Mouse (Mus musculus) urinary bladder, adult 18-20 months (tissue): ENCODE measurements around the gene Ttc39a.

Source experiments
- DNase-seq, 2 experiments: peaks; one replicate each; pipeline ENCODE4 v3.0.0; 2022; ENCODE audit warnings: low spot score in 2 of 2, mixed read lengths in 2 of 2

Ttc39a gene

DNA sequence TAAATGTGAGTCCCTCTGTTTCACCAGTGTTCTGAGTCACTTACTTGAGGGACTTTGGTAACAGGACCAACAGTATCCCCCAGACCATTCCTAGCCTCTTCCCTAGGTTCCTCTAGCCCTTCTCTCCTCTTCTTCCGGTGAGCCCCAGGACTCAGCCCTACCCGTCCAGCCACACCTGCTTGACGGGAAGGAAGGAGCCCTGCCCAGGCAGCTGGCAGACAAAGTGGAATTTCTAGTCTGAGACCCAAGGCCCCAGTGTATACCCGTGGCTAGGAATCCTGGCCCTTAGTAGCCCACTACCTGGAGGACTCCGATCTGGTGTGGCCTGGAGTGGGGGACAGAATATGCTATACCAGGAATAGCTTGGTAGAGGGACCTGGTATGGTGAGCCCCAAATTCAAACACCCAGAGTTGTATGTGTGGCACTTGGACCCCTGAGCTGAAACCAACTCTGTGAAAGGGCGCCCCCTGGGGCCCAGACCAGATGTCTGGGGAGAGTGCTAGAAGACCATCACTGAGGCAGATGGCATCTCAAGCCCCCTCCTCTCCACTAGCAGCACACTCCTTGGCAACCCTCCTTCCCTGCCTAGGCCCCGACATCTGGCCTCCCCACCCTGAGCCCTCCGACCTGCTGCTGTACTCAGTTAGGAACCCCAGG lies 13.8 kb downstream of the Ttc39a start:
- peak in 1 of 2 experiments; percentile 56 for DNase-seq

DNA sequence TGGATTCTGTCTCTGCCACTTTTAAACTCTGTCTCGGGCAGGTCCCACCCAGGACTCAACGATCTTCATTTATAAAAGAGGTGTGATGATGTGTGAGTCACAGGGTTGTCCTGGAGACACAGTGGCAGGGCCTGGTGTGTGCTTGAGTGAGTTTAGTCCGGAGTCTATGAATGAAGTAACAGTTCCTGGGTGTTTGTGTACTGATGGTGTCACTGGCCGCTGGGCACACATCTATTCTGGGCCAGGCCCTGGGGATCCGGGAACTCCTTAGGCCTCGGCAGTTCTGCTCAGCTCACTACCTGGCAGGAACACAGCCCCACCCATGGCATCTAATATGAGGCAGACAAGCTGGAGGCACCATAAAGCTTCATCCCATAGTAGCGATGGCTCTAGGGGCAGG lies 15.2 kb downstream of the Ttc39a start:
- DNase-seq: peak in 1 of 2 experiments; percentile 13

DNA sequence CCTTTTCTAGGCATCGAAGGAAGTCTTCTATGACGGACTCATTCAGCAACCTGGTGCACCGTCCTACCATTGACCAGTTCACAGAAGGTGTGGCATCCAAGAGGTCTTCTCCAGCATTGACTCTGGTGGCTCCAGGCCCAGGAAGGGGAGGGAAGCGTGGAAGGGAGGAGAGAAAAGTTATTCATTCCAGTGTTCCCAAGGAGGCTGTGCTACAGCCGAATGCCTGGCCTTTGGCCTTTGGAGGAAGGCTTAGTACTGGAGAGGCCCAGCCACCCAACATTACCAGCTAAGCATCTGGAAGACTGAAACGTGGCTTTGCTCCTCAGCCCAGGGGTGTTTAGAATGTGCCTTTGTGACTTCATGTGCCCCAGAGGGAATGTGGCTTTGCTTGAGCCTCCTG lies 16.0 kb downstream of the Ttc39a start:
- no peak for DNase-seq

DNA sequence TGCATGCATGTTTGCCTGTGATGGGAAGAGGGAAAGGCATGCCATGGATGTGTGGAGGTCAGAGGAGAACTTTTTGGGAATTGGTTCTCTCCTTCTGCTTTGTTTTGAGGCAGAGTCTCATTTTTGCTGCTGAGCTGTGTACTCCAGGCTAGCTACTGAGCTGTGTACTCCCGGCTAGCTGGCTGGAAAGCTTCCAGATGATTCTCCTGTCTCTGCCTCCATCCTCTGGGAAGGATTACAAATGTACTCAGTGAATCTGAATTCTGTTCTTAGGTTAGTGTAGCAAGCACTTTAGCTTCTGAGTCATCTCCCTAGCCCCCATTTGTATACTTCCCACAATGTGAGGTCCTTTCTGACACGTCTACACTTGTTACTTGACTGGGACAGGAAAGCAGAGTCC lies 17.0 kb downstream of the Ttc39a start:
- DNase-seq: no peak

DNA sequence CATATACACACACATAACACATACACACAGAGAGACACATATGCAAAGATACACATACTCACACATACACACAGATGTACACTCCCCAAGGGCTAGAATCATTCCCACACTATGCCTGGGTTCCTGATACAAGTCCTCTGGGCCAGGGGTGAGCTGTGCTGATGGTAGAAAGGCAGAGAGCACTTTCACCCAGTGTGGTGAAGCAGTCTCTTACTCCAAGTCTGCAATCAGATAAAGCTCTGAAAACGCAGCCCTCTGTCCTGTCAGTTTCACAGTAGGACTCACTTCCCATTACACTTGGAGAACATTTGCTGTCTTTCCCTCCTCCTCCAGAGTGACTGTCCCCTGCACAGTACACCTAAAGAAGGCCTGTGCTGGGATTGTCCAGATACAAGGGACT lies 20.6 kb downstream of the Ttc39a start:
- DNase-seq: no peak

DNA sequence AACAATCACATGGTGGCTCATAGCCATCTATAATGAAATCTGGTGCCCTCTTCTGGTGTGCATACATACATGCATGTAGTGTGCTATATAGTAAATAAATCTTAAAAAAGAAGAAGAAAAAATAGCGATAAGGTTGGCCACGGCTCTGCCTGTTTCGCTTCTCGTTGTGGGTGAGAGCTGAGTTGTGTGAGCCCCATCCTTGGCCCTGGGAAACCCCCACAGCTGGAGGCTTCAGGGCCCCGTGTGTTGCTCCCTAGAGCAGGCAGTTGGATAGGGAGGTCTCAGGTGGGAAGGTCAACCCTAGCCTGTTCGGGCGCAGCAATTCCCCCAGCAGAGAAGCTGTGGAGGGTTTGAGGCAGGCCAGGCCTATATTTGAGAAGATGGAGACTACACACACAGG lies 23.8 kb downstream of the Ttc39a start:
- DNase-seq: no peak

DNA sequence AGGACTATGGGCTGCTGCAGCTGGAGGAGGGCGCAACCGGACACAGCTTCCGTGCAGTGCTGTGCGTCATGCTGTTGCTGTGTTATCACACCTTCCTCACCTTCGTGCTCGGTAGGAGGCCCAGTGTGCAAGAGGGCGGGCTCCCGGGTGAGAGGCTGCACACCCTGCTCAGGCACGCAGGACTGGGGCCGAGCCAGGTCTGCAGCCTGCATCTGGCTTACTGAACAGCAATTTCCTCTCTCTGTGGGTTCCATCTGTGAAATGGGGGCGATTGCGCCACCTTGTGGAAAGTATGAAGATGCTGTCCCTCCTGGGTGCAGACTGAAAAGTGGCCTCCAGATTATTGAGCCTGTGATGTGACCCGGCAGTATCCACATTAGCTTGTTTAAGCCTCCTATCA lies 24.4 kb downstream of the Ttc39a start:
- peak; percentile 46 to 61 for DNase-seq

DNA sequence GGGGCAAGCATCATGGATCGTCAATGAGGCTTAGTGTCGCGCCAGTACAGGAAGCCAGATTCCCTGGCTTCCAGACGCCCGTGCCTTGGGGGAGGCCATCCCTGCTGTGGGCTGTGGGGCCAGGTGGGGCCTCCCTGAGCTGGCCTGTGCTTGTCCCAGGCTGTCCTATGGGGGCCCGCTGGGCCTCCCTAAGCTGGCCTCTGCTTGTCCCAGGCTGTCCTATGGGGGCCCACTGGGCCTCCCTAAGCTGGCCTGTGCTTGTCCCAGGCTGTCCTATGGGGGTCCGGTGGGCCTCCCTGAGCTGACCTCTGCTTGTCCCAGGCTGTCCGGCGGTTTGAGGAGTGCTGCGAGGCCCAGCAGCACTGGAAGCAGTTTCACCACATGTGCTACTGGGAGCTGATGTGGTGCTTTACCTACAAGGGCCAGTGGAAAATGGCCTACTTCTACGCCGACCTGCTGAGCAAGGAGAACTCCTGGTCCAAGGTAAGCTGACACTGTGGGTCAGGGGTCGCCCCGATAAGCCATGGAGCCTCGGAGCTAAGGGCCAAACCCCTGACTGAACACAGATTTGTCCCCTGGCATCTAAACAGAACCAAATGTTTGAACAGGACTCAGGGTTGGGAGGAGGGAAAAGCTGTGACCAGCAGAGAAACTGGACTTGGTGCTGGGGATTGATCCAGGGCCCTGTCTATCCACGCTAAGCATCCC lies 26.4 kb downstream of the Ttc39a start:
- no peak for DNase-seq

DNA sequence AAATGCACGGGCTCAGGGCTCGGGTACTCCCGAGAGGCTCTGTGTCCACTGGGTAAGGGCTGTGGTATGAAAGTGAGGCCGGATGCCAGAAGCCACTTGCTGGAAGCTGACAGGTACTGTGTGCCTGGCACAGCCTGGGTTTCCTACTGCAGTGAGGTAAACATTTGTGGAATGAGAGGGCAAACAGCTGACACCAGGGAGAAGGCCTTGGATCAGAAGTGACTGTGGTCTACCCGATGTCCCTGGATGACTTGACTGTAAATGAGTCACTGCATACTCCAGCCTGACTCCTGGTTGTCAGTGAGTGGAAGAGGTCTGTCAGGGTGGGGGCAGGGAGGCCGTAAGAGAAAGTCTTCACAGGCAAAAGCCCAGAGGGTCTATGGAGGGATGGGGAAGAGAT lies 27.2 kb downstream of the Ttc39a start:
- DNase-seq: no peak

DNA sequence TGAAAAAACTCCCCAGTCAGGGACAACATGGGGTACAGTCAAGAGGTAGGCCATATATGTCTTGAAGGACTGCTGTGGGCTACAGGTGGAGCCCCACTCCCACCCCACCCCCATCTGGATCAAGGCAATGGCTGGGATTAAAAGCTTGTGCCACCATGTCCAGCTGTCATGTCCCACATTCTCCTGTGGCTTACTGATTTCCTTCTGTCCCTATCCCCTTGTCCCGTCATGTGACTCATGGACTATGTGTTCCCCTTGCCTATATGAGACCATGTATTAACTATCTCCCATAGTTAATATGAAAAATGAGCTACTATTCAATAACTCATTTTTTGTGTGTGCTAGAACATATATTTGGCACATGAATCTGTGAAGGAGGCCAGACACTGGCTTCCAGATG lies 27.8 kb downstream of the Ttc39a start:
- no peak for DNase-seq

DNA sequence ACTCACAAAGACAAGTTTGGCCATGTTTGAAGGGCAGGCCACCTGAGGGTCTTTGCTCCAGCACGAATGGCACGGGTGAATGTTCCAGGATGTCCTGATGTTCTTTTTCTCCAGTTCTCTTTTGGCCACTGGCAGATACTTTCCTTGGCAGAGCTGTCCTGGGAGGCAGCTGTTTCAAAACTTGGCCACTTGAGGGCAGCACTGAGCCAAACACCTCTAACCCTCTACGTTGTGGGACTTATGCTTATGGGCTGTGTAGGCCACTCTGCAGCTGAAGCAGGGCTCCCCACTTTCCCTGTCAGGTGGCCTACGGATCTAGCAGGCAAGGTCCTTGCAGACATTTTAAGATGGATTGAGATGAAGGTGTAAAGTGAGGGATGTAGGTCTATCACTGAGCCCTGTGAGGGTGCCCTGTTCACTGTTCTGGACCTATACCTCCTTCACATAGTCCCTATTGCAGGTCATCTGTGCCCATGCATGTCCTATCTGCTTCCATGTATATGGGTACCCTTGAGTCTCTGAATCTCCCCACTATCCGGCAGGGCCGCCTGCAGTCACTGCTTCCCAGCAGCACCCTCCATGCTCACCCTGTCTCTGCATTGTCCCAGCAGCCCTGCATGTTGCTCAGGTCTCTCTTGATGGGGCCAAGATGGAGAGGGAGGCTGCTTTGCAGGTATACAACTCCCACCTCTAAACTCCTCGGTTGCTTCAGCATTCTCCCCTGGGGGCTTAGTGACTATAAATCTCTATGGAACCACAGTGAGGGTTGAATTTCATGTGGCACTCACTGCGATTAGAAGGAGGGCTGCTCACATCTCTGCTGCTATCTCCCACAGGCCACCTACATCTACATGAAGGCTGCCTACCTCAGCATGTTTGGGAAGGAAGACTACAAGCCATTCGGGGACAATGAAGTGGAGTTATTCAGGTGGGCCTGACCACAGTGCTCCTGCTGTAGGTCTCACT lies 31.8 kb downstream of the Ttc39a start:
- DNase-seq: peak in 1 of 2 experiments; percentile 35

DNA sequence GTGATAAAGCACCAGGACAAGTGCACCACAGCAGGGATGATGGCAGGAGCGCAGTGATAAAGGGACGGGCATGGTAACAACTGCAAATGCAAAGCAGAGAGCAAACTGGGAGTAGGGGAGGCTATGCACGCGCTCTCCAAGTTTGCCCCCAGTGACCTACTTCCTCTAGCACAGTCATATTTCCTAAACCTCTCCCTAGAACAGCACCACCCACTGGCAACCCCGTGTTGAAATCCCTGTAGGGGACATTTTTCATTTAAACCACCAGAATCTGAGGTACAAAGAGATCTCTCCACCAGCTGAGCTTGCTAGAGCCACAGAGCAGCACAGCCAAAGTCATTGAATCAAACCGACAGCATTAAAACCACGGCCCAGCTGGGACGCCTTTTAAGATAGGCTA lies 32.7 kb downstream of the Ttc39a start:
- DNase-seq: no peak

DNA sequence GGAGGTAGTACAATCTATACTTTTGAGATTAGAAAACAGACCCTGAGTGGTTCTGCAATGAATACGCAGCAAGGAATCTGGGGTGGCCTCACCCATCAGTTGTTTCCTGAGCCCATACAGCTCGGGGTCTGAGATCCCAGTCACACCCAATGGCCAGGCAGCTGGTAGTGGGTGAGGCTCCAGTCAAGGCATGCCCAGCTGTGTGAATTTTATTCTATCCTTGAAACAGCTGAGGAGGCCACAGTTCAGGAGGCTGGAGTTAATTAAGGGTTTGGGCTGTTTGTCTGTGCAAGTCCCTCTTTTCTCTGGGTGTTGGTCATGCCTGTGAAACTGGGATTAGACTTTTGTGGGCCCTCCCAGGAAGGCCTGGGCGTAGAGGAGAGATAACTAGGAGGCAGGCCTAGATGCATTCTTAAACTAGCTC lies 33.4 kb downstream of the Ttc39a start:
- DNase-seq: peak in 1 of 2 experiments; percentile 38

DNA sequence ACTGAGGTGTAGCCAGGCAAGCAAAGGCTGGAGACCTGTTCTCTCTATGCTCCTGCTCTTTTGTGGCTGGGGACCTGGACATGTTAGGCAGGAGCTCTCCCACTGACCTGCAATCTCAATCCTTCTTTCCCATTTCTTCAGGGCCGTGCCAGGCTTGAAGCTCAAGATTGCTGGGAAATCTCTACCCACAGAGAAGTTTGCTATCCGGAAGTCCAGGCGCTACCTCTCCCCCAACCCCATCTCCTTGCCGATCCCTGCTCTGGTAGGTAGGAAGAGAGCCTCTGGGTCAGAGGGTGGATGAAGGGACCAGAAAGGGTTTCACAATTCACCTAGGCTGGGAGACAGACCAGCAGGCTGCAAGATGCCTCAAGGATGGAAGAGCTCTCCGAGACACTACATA lies 34.0 kb downstream of the Ttc39a start:
- DNase-seq: no peak

DNA sequence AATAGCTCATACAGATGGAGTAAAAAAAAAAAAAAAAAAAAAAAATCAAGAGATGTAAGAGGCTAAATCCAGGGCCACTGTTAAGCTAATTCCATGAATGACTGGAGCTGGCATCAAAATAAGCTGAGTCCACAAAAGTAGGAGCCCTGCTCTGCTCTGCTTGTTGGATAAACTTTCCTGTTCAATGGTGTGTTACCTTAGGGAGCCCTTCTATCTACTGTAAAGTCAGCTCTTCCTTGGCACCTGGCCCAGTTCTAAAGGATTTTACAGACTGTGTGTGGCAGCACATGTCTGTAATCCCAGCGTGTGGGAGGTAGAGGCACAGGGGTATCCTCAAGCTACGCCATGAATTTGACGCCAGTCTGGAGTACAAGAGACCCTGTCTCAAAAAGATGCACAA lies 34.6 kb downstream of the Ttc39a start:
- DNase-seq: no peak

DNA sequence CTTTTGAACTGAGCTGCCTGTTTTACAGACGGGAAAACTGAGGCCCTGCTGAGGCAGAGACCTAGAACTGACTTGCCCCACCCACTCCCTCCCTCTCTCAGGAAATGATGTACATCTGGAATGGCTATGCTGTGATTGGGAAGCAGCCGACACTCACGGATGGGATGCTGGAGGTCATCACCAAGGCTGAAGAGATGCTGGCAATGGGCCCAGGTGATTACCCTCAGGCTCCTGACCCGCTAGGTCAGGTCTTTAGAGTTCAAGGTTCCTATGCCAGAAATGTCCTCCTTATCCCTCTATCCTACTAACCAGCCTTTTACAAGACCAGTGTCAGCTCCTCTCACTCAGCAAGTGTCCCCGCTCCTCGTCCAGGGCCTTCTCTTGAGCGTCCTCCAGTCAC lies 35.7 kb downstream of the Ttc39a start:
- no peak for DNase-seq

DNA sequence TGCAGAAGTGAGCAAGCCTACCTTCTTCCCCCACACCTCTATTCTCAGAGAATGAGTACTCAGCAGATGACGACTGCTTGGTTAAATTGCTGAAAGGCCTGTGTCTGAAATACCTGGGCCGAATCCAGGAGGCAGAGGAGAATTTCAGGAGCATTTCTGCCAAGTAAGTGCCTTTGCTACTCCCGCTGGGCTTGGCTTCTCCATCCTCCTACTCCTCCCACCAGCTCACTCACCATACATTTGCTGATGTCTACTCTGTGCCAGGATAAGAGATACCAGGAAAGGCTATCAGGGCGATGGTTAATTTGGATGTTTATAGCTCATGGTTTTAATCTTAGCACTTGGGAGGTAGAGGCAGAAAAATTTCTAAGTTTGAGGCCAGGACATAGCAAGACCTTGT lies 36.2 kb downstream of the Ttc39a start:
- DNase-seq: no peak

DNA sequence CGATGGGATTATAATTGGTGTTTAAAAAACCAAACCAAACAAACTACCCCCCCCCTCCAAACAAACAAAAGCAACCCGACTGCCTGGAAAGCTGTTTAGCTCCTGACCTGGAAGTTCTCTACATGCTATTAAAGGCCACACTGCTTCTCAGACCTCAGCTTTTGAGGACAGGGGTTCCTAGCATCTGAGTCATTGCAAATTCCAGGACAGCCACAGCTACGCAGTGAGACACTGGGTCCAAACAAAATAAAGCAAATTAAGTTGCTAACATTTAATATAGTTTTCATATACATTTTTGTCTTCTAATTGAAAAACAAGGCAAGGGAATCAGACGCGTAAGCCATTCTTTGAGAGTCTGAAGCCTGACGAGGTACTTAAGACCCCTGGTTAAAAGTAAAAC lies 38.0 kb downstream of the Ttc39a start:
- DNase-seq: no peak

DNA sequence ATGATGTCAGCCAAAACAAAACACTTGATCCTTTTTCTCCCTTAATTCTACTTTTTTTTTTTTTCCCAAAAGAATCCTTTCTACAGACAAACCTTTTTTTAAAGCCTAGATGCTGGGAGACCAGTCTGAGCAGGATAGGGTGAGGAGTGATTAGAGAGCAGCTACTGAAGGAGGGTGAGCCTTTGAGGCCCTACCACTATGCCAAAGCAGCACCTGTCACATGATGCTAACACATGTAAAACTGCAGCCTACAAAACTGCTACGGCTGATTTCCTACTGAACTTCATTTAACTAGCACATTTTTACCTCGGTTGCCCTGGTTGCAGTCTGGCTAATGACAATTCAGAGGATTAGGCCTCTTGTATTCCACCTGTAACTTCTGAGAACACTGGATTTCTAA lies 38.5 kb downstream of the Ttc39a start:
- DNase-seq: no peak

DNA sequence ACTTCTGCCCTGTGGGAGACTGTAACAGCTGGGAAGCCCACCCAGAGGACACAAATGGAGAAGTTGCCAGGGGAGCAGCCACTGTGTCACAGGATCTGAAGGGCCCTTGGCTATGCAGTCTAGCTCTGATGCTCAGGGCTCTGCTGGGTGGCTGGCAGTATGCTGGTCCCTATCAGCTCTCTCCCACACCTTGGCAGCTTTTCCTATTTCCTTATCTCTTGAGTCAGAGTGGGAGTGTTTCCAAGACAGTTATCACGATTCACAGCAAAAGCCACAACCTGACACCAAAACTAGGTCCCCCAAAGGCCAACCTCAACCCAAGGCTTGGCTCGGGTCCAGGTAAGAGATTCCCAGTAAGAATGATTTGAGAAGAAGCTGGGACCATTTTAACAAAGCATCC lies 39.0 kb downstream of the Ttc39a start:
- DNase-seq: no peak

DNA sequence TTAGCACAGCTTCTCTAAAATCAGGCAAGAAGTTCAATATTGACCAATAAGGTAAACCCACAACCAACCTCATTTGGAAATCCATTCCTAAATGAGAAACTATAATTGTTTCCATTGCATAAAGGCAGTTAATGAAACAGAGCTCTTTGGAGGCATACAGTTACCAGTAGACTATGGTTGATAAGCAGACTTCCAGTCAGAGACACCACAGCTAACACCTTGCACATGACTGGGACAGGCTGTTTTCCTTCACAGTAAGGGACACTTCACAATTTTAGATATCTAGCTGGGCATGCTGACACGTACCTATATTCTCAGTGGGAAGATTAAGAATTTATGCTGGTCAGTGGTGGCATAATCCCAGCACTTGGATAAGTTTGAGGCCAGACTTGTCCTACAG lies 39.5 kb downstream of the Ttc39a start:
- no peak for DNase-seq

DNA sequence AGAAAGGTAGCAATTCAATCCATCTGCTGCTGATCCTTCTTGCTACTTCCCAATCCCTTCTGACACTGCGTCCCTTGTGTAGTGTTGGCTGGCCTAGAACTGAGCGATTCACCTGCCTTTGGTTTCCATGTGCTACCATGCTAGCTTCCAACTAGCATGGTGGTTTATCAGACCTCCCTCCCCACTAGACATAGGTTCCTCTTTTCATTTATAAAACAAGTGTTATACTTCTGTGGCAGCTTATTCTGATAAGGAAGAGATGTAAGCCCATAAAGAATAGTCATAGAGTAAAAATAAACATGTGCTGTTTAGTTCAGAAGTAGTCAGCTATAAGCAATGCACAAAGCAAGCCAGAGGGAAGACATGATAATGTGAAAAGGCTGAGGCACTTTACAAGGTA lies 42.1 kb downstream of the Ttc39a start:
- no peak for DNase-seq

DNA sequence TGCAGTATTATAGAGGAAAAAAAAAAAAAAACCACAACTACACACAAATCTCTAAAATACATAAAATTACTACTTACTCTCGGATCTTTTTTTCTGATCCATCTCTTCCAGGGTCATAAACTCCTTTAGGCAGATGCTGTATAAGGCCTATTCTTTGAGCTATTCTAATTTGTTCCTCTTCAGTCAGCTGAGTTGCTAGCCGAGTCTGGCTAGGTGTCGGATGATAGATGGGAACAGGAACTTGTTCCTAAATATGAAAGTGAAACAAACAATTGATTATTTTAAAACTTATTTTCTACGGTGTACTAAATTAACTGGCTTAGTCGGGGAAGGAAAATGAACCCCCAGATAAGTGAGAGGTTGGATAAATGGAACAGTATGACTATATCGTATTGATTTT lies 50.4 kb downstream of the Ttc39a start:
- DNase-seq: no peak
